Mouse (Mus musculus) T-helper 2 cell (primary cell): ENCODE data around the gene Bcdin3d.
"Not testable (repeated sequence)": the region's sequence is repeated elsewhere in the genome, so short reads cannot be mapped to it uniquely, and the experiment has no call there.

Experiments
- in situ Hi-C: fragments of 300-600 bp; cut with MboI, MseI; formaldehyde crosslinking; loops from one replicate; pipeline ENCODE4 v1.15.1; 2025; ENCODE audit warnings: high pct_unique_total_duplicates

Bcdin3d gene

DNA sequence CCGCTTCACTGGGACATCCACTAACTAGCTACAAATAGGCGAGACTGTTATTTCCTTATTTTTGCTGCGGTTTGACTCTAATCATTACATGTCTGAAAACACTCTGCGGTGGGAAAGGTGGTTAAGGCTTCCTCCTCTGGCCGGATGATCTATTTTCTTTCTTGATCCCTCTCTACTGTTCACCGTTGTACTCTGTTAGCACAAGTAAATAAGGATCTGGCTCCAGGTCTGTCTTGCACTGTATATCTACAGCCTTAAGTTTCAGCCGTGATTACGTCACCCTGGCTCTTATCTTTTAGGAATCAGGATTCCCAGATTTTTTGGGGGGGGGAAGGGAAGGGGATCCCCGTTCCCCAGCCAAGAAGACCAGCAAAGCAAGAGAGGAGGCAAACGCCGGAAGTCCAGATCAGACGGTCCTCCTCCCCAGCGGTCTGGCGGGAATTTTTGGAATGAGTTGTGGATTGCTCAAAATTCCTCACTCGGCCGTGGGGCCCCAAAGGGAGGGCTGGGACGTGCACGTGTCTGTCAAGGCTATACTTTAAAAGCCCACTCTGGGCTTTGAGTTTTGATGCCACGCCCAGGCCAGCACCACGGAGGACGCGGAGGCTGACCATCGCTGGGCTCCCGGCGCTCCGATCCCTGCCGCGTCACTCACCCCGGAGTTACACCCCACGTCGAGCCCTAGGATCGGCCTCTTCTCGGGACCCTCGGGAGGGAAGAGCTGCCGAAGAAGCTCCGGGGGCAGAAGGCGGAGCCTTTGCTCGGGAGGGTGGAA, 542 bp downstream of the Bcdin3d start:
- in situ Hi-C loops = no loop called here

DNA sequence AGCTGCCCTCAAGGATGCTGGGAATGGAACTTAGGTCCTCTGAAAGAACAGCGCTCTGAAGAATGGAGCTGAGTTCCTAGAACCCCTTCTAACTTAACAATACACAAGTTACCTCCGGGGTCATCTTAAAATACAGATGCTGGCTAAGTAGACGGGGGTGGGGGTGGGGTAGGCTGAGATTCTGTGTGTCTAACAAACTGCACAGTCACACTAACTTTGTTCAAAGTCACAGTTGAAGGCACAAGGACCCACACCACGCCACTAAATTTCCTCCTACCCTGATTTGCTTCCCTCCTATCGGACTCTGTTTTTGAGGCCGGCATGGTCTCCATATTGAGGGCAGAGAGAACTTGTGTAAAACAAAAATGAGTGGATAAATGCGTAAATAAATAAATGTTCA, 1.6 kb downstream of the Bcdin3d start:
- in situ Hi-C loops = no loop called here

DNA sequence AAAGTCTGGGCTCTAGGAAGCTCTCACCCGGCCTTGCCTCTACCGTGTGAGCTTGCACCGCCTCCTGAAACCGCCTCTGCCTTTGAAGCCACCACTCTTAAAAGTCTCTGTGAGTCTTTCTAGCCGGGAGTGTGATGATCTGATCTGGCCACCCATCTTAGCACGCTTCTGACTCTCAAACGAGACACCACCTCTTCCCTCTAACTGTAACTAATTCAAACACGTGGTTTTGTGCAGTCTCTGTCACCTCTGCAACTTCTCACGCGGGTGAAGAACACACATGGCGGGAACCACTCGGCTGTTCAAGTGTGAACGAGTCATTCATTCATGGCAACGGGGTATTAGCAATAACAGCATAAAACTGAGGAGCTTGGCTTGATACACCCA, 2.9 kb downstream of the Bcdin3d start:
- in situ Hi-C loops = no loop called here

DNA sequence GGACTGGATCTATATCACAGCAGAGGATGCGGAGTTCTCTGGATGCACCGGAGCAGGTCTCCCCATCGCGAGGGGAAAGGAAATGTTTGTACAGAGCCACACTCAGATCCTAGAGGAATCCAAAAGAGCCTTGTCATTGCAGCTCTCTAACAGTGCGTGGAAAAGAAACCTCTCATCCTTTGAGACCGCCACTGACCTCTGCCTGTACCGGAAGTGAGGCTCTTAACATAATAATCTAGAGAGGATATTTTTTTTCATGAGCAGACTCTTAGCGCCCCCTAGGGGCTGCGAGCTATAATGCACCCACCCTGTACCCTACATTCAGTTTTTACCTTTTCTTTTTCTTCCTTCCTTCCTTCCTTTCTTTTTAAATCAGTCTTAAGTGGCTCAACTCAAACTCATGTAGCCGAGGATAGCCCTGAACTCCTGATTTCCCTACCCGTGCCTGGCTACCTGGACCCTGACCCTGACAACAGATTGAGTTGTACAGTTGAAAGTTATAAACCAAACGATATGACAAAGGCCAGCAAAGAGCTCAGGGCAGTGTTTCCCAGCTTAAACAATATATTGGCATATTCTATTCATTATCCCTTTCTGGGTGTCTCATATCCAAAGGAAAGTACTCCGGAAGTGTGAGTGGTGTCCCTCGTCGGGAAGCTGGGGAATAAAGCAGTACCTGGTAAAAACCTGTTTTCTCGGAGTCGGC, 3.4 kb downstream of the Bcdin3d start:
- in situ Hi-C loops = no loop called here

DNA sequence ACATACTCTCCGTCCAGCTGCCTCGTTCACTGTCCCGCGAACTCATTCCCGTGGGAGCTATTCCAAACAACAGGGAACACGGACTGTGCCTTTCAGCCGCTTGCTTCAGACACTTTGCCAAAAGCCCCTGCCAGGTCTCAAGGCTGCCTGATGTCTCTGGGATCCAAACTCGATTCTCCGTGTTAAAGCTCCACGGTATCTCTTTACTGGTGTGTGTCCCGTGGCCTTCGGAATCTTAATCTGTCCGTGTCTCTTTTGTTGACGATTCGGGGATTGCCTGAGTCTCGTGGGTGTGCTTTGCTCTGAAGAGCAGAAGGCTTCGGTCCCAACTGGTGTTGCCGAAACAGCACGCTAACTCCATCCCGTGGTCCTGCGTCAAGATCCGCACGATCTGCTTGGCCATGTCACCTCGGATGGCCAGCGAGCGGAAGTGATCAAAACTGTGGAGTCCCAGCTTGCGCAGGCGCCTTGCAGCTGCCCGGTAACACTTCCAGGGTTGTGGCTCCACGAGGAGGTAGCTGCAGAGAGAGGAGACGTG, 4.2 kb downstream of the Bcdin3d start:
- in situ Hi-C loops = no loop called here

DNA sequence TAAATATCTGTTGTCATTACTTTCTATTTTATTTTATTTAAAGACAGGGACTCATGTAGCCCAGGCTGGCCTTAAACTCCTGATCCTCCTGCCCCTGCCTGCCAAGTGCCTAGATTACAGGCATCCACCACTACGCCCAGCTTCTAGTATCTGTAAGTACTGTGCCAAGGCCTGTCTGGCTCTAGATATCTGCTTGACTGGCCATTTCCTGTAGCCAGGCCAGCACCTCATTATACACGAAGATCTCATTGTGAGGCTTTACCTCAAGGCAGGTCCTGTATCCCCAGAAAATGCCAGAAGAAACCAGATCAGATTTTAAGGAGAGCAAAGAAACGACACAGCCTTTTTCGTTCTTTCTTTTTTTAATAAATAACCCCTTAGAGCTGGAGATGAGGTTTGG, 4.8 kb downstream of the Bcdin3d start:
- in situ Hi-C loops = loop anchor here (5.0 kb wide), 1 partner anchor 47 kb away; no protein-coding TSS in a partner anchor

DNA sequence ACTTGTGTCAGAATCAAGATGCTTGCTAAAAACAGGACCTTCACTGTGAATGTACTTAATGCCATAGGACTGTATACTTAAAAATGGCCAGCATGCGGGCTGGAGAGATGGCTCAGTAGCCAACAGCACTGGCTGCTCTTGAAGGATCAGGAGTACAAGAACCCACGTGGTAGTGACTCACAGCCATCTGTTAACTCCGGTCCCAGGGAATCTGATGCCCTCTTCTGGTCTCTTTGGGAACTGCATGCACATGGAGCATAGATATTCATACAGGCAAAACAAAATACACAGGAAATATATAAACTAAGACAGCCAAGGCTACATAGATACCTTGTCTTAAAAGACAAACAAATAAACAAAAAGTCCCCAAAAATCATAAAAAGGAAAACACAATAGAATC, 5.5 kb downstream of the Bcdin3d start:
- in situ Hi-C loops = loop anchor here (5.0 kb wide), 1 partner anchor 47 kb away; no protein-coding TSS in a partner anchor

DNA sequence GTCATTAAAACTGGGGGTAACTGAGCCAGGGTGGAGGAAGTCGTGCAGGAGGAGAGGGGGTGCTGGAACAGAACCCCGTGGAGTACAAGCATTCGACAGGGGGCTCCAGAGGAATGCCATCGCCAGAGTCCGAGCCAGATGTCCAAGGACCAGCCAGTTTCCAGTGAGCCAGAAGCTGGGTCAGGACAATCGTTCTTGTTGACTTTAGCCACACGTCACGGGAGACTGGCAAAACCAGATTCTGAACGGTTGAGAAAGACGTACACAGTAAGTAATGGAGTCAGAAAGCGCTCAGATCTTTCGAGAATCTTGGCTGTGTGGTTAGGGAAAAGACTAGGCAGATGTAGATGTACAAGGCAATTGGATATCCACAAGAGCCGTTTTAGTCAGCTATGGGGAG, 11.3 kb downstream of the Bcdin3d start:
- in situ Hi-C loops = no loop called here

DNA sequence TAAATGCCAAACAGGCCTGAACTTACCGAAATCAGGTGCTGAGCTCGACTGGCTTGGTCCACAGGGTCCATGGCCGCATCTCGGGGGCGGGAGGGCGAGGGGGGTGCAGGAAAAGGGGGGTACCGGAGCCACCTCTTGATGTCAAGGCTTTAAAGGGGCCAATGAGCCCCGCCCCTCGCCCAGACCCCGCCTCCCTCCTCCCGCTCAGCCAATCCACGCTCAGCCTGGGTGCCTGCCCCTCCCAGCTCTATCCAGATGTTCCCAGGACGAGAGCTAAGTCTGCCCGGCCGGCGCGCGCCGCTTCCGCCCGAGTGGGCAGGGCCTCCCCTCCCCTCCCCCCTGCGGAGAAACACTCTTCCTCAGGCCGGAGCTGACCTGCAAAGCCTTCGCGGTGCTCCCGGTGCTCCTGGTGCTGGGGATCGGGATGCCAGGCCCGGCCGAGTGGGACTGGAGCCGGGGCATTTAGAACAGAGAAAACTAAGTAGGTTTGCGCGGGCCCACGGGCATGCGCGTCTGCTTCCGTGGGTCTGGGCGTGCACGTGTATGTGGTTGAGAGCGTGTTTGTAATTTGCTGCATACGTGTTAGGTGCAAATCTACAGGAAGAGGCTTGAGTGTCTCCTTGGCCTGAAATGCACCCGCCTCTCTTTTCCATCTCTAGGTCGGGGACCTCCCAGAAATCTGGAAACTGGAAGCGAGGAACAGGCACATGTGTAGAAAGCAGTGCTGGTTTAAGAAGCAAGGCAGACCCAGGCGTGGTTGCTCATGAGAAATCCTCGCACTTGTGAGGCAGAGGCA, 16.7 kb downstream of the Bcdin3d start, which contains the start of gene Nckap5l:
Nckap5l (minus strand) TSS at position 143 of the 796 bp plus-strand sequence.
- in situ Hi-C loops = no loop called here

DNA sequence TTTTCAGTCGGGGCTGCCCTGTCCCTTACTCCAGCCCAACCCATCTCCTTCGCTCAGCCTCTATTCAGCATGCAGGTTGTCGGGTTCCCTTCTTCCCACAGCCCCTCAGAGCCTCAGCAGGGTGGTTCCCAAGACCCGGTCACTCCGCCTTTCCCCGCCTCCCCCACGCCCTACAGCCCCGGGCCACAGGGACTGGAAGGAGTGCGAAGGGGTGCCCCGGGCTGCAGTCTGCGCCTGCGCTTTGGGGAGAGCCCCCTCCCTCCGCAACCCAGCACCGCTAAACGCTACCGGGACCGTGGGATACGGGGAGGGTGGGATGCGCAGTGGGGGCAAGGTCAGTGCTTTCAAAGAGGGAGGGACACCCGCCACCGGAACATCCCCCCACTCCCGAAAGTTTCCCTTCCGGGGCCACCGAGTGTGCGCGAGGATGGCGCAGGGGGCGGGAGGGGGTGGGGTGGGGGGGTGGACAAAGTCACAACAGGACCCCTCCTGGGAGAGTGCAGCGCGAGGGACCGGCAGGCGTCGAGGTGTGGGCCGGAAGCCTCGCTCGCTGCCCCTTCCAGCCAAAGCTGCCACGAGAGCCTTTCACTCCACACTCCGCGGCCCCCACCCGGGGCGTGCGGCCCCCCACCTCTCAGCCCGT, 17.4 kb downstream of the Bcdin3d start:
- in situ Hi-C loops = no loop called here

DNA sequence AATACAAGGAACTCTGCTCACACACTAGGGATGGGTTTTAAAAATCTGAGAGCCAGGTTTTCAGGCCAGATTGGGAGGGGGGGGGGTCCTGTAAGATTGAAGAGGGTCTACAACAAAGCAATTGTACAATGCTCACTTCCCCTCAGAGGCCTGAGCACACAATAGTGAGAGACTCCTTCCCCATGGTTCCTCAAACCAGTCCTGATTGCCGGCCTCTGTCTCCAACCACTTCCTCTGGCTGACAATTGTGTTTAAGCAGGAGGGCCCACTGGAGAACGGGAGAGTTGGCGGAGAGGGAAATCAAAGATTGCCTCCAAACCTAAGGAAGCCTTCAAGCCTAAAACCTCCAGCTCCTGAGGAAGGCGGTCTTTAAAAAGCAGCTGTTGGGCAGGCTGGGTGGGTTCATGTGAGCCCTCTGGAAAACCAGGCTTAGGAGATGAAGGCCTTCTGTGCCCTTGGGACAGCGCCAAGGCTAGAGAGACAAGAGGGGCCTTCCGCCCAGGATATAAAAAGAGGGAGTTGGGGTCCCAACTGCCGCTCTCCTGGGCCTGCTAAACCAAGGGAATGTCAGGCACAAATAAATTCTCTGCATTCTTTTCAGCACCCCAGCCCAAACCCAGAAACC, 18.1 kb downstream of the Bcdin3d start:
- in situ Hi-C loops = no loop called here

DNA sequence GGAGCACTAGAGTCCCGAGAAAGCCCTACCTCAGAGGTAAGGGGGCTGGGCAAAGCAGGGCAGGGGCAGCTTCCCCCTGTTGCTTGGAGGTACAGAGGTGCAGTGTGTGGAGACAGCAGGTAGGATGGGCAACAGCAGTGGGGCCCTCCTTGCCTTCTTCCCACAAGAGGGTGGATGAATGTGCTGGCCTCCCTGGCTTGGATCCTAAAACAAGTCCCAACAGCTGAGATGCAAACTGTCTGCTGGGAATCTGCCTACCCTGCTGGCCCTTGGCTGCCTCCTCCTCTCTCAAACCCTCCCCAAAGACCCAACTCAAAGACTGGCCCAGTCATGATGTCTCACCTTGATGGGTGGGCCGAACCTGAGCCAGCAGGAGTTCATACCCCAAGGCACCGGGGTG, 19.1 kb downstream of the Bcdin3d start:
- in situ Hi-C loops = no loop called here

DNA sequence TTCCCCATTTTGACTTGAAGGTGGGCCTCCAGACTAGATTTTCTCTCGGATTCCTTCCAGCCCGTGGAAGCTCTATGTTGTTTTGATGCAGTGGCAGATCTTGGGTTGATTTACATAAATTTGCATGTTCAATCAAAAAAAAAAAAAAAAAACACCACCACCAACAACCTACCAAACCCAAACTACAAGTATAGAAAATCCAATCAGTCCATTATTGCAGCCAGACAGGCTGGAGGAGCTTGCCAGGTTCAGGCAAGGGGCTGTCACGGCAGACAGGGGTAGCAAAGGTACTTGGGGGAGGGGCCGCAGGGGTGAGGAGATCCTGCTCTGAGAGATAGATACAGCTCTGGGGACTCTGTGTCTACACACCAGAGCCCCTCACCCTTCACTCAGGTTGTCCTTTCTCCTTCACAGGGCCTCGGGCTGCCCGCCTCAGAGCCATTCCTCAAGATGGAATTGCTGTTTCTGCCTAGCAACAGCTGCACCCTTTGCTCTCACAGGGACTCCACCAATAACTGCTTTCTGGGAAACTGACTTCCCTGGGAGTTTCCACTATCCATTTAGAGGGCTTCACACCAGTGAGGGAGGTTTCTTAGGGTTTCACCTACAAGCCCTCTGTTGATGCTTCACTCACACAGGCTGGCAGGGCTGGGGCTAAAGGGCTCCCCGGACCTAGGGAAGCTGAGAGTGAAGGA, 19.8 kb downstream of the Bcdin3d start:
- in situ Hi-C loops = no loop called here

DNA sequence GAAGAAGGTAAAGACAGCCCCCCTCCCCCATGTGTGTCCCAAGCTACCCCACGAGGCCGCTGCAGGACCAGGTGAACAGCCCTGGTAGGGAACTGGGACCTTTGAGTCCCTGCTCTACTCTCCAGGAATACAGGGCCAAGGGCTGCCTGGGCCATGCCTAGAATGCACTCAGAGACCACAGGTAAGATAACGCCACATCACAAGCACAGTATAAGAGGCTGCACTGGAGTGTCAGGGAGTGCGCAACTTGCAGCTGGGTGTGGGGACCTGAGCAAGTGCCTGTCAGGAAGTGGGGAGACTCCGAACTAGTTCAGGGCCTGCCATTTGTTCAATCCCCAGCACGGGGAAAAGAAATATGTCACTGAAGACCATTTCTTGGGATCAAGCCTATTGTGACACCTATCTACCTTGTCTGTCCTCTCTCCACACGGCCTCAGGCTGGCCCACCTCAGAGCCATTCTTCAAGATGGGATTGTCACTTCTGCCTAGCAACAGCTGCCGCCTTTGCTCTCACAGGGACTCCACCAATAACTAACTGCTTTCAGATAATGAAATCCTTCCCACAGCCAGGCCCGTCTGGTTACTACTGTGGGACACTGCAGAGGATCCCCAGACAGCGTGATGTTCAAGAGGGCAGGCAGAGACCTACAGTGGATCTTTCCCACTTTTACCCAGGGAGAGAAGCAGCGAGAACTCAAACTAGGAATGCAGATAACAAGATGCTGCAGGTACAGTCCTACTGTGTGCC, 21.2 kb downstream of the Bcdin3d start:
- in situ Hi-C loops = no loop called here

DNA sequence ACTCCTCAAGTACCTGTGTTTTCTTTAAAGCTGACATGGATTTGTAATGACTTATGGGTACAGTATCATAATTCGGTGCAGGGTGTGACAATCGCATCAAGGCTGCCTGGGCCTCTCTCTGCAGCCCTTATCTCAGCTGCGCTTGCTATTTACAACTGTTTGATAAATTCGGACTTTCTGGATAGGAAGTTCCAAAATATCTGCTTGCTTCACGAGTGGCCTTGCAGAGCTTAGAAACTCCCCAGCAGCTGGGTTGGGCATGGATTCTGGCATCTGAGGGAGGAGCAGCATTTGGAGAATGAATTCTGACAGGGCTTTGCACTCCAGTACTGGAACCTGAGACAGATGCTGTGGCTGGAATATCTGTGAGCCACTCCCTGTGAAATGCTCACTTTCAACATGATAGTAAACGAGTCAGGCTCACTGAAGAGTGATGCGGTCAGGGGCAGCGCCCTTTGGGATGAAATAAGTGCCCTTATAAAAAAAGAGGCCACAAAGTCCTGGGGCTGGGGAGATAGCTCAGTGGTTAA, 24.7 kb downstream of the Bcdin3d start:
- in situ Hi-C loops = no loop called here

DNA sequence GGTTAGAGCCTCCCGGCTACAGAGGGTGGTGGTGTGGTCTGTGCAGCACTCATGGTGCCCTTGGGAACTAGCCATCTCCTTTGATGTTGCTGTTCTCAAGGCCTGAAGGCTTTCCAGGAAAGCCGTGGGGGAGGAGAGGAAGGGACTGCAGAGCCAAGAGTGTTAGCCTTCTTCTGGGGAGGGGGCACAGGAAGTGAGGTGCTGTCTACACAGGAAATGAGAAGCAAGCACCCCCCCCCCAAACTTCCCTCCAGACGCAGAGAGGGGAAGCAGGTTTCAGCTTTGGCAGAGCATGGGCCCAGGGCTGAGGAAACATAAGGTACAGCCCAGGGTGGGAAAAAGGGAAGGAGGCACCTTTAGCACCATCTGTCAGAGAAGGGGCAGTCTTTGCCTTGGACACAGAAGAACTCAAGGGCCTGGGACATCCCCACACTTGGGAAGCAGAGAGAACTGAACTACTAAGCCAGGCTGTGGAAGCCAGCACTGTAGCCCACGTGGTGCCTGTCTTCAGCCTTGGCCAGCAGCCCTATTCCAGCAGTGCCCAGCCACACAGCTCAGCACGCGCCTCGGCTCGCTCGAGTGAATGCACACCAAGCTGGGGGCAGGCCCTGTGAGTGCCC, 25.3 kb downstream of the Bcdin3d start:
- in situ Hi-C loops = no loop called here

DNA sequence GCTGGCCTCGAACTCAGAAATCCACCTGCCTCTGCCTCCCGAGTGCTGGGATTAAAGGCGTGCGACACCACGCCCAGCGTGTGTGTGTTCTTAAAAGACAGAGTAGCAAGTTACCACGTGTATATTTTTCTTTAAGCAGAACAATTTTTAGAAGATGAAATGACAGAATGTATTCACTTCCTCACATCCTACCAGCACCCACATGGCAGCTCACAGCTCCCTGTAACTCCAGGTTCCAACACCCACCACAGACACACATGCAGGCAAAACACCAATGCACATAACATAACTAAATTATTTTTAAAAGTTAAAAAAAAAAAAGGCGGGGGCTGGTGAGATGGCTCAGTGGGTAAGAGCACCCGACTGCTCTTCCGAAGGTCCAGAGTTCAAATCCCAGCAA, 28.4 kb downstream of the Bcdin3d start:
- in situ Hi-C loops = not testable (repeated sequence)

DNA sequence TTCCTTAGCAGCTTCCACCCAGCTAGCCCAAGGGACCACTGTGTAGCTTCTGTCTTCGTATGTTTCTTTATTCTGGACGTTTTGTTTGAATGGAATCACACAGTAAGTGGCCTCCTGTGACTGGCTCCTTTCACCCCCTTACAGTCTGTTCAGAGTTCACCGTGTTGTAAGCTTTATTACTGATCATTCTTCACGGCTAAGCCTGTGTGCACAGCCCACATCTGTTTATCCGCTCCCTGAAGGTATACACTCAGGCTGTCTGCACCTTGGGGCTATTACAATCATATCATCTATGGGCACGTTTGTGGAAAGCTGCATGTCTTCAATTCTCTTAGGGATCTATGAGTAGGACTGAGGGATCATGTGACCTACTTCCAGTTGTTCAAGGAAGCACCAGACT, 29.0 kb downstream of the Bcdin3d start:
- in situ Hi-C loops = no loop called here

DNA sequence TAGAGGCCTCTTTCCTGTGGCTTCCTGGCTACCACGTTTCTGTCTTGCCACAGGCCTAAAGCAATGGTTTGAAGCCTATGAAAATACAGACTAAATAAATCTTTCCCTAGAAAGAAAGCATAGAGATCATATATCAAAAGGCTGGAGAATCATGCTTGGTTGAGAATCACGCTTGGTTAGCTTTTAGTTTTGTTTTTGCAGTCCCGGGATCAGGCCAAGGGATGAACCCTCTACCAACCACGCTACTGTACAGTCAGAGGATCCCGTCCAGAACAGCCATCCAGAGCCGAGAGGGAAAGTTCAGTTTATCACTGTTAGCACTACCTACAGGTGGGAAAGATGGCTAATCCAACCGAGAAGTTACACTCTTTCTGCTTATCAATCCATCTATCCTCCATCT, 32.2 kb downstream of the Bcdin3d start:
- in situ Hi-C loops = no loop called here
